Mouse (Mus musculus) C2C12 (cell line): ENCODE measurements around the gene BC107364. TPM values are rescaled to one million over a fixed set of nuclear protein-coding genes. Genes with fewer than 3 reads are reported as not detected.
A peak's percentile ranks its signal among the peaks of the same experiment; 100 is the strongest.
"Not testable (repeated sequence)": the region's sequence is repeated elsewhere in the genome, so short reads cannot be mapped to it uniquely, and the experiment has no call there.

ENCODE experiments used
- H3K27me3 ChIP-seq: one replicate; pipeline ENCODE4 v1.6.1; 2011; ENCODE audit not compliant: control insufficient read depth, insufficient read depth, insufficient read length
- H3K36me3 ChIP-seq: one replicate; pipeline ENCODE4 v1.6.1; 2011; ENCODE audit not compliant: control insufficient read depth, insufficient read depth
- H3K4me3 ChIP-seq: one replicate; pipeline ENCODE4 v1.5.1; 2011; ENCODE audit warnings: mild to moderate bottlenecking, control low read depth; ENCODE audit not compliant: poor library complexity, insufficient read depth, severe bottlenecking
- H3K79me2 ChIP-seq: one replicate; pipeline ENCODE4 v1.6.1; 2011; ENCODE audit not compliant: control insufficient read depth, insufficient read depth
- H3K79me3 ChIP-seq: one replicate; pipeline ENCODE4 v1.6.1; 2011; ENCODE audit warnings: low read depth, control low read depth
- H3ac ChIP-seq: one replicate; pipeline ENCODE3; 2011; ENCODE audit warnings: low read depth; ENCODE audit not compliant: control insufficient read depth, insufficient read length
- CEBPB ChIP-seq: IDR thresholded peaks from one replicate; pipeline ENCODE4 v1.6.1; 2011; ENCODE audit warnings: low read depth, mild to moderate bottlenecking, control low read depth, moderate library complexity
- CTCF ChIP-seq: IDR thresholded peaks from one replicate; pipeline ENCODE4 v1.5.1; 2011; ENCODE audit not compliant: control insufficient read depth, insufficient read depth, insufficient read length
- FOSL1 ChIP-seq: IDR thresholded peaks from one replicate; pipeline ENCODE4 v1.8.0; 2011; ENCODE audit warnings: mild to moderate bottlenecking, low read length; ENCODE audit not compliant: poor library complexity, insufficient read depth, severe bottlenecking
- MAX ChIP-seq: IDR thresholded peaks from one replicate; pipeline ENCODE4 v1.6.1; 2011; ENCODE audit warnings: mild to moderate bottlenecking, control low read depth
- MYOD1 ChIP-seq: IDR thresholded peaks from one replicate; pipeline ENCODE4 v1.6.1; 2011; ENCODE audit warnings: low read depth; ENCODE audit not compliant: control insufficient read depth, insufficient read length
- MYOG ChIP-seq: IDR thresholded peaks from one replicate; pipeline ENCODE4 v1.6.1; 2011; ENCODE audit not compliant: control insufficient read depth, insufficient read length; ENCODE audit errors: extremely low read depth
- USF1 ChIP-seq: IDR thresholded peaks from one replicate; pipeline ENCODE4 v1.6.1; 2011; ENCODE audit warnings: low read depth, mild to moderate bottlenecking, control low read depth, moderate library complexity
- long read RNA-seq, 2 experiments: library from polyadenylated mRNA; unstranded; transcript quantifications; one replicate each; pipeline ENCODE4 v2.0.0; 2019 to 2020
- polyA plus RNA-seq: library from polyadenylated mRNA; unstranded; fragments of >200 nt; fragmentation: generic; extraction: Trizol; gene quantifications from one replicate; pipeline ENCODE4 v1.2.1, GENCODE M21; 2012; ENCODE audit warnings: missing spikeins

BC107364 gene
- polyA plus RNA-seq, result not detected
- long read RNA-seq, experiment 1, result 0 reads
- long read RNA-seq, experiment 2, result 0 reads

DNA sequence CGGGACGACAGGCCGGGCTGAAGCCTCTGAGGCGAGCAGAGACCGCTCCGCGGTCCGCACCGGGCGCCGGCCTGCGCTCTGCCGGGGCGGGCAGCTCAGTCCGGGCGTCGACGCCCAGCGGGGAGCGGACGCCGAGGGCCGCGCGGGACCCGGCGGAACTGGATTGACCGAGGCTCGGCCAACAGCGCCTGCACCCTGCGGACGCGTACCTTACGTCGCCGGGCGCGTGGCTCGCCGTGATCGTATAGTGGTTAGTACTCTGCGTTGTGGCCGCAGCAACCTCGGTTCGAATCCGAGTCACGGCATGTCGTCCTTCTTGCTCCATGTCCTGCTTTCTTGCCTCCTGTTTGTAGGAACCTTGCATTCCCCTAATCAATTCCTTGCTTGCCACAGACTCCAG lies at the start of gene BC107364:
TSS of gene BC107364 (minus strand) at position 45 of the 400 bp plus-strand sequence.
- not testable (repeated sequence) for H3K4me3 ChIP-seq, H3K27me3 ChIP-seq, H3ac ChIP-seq, H3K79me2 ChIP-seq, H3K79me3 ChIP-seq, H3K36me3 ChIP-seq

DNA sequence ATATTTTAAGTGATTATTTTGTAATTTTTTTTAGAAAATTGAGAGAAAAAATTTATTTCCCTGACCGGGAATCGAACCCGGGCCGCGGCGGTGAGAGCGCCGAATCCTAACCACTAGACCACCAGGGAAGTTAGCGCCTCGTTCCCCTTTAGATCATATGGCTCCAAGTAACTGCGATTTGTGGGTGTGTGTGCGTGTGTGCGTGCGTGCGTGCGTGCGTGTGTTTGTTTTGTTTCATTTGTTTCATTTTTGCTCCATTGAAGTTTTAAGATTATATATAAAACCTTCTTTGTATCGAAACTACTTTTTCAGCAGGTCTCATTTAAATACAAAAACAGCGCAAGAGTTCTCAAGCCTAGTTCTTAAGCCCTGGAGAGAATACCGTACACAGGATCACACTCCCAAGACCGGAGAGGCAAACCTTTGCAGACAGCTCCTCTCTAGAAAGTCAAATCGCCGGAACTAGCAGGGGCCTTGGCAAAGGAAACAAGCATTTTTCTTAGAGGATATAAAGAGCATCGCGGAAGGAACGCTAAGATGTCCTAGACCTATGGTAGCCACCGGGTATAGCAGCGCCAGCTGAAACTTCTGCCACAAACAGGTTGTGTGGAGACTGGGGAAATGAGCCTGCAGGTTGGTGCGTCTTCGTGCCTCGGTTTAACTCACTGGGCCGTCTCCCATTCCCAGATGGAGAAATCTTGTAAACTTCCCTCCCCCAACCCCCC lies 49.4 kb upstream of the BC107364 start:
- Histone ChIP-seq H3K79me3 (no peaks in the 10 kb centered on the region), H3K4me3 (peak overlapping the region; percentile 51), H3K36me3 (no peaks in the 10 kb centered on the region), H3K27me3 (no peaks in the 10 kb centered on the region), H3ac (peak overlapping the region; percentile 54), H3K79me2 (no peaks in the 10 kb centered on the region)
- TF ChIP-seq USF1 (no peak), CTCF (no peak), MAX (no peak), FOSL1 (no peak), MYOD1 (no peak)

DNA sequence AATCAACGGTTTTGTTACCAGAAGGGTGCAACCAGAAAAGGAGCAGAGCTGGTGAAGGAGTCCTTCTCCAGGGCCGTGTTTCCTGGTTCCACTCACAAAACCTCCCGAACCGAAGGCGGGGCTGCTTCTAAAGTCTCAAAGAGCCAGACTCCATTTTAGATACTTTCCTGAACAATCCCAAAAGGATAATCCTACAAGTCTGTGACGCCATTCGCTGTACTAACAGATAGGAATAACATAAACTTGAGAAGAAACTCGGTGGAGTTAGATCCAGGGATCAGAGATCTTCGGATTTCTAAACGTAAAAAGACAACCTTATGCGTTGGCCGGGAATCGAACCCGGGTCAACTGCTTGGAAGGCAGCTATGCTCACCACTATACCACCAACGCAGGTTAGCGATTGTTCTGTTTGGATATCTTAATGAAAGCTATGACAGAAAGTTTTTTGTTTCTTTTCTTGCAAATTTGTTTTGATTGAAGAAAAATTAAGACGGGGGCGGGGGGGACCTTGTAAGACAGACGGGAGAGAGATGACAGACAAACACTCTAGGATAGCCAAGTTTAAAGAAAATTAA lies 48.7 kb upstream of the BC107364 start:
- no peaks in the 10 kb centered on the region for H3K79me2 ChIP-seq
- no peaks in the 10 kb centered on the region for H3K36me3 ChIP-seq
- H3K79me3 ChIP-seq, result no peaks in the 10 kb centered on the region
- H3K27me3 ChIP-seq, result no peaks in the 10 kb centered on the region
- H3K4me3 ChIP-seq, result peak overlapping the region; percentile 49
- H3ac ChIP-seq, result peak overlapping the region; percentile 46
- TF ChIP-seq FOSL1, result no peak
- no peak for TF ChIP-seq CEBPB
- TF ChIP-seq MAX, result no peak
- no peak for TF ChIP-seq MYOD1
- TF ChIP-seq CTCF, result no peak
- no peak for TF ChIP-seq MYOG
- TF ChIP-seq USF1, result no peak

DNA sequence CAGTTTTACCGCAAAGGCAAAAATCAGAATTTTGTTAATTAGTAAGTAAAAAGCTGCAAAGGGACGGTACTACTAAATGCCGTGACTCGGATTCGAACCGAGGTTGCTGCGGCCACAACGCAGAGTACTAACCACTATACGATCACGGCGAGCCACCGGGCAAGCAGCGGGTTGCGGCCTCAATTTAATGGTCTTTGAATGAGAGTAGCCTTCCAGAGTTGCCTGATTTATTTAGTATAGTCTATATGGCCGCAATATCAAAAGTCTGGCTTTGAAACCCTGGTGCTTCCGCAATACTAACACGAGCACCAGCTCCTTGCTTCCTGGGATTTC lies 48.1 kb upstream of the BC107364 start:
- no peaks in the 10 kb centered on the region for H3K79me3 ChIP-seq
- TF ChIP-seq CEBPB, result no peak
- TF ChIP-seq FOSL1, result no peak
- TF ChIP-seq MAX, result no peak
- no peak for TF ChIP-seq USF1
- no peak for TF ChIP-seq MYOG
- no peak for TF ChIP-seq CTCF
- no peak for TF ChIP-seq MYOD1
- H3K36me3 ChIP-seq, result no peaks in the 10 kb centered on the region
- H3K27me3 ChIP-seq, result no peaks in the 10 kb centered on the region
- H3K79me2 ChIP-seq, result no peaks in the 10 kb centered on the region
- no peak overlapping the region for H3ac ChIP-seq
- peak overlapping the region; percentile 50 for H3K4me3 ChIP-seq

DNA sequence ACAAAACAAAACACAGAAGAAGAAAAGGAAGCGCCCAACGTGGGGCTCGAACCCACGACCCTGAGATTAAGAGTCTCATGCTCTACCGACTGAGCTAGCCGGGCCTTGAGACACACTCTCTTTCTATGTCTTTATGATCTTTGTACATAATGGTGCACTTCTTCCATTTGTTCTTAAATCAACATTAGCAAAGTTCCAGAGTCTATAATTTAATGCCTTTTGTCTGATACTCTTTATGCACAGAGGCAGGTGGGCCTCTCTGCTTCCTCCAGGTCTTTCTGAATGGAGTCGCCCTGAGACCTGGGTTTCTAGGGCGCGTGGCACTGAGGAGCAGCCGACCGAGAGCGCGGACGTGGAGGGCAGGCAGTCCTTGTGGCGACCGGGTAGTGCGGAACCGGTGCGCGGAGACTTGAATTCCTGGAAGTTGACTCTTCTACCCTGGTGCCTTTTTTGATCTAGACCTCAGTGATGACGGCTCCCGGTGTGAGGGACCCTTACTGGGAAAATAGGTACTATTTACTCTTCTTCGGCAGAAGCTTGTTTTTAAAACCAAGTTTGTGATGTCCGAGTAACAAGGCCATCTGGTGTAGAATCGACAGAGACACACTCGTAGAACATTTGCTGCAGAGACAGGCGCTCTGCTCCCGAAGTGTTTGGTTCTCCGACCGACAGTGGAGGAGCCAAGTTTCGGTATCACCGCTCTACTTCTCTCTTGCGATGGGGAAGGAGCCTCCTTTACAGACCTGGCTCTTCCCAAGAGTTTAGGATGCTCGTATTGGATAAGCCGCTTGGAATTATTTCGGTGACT lies 47.6 kb upstream of the BC107364 start:
- Histone ChIP-seq H3K36me3 (no peaks in the 10 kb centered on the region), H3K4me3 (peak overlapping the region; percentile 50), H3K79me3 (no peaks in the 10 kb centered on the region), H3ac (peak overlapping the region; percentile 52), H3K27me3 (no peaks in the 10 kb centered on the region), H3K79me2 (no peaks in the 10 kb centered on the region)
- peak; percentile 8 for TF ChIP-seq CEBPB
- TF ChIP-seq MAX, result no peak

DNA sequence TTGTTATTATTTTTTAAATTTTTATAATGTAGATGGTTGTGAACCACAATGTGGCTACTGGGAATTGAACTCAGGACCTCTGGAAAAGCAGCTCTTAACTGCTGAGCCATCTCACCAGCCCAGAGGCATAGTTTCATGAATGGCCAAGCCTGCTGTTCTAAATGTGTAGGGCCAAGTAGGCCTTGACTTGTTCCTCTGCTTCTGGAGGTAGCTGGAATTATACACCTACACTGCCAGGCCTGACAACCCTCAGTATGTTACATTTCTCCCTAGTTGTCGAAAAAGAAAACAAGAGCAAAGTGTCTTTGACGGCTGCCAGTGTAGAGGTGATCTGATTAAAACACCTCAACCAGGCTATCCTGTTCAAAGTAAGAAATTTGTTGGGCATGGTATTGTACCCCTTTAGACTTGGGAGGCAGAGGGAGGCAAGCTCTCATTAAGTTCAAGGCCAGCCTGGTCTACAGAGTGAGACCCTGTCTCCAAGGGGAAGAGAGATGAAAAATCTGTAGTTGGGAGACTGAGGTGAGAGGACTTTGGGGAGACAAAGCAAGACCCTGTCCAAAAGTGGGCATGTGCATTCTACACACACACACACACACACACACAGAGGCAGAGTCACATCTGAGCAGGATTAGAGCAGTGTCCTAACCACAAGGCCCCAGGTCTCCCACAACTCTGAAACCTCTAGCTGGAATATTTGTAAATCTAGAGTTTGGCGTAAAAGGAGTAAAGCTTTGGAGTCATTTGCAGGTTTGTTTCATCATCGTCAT lies 46.6 kb upstream of the BC107364 start:
- Histone ChIP-seq H3K36me3 (no peaks in the 10 kb centered on the region), H3K79me3 (no peaks in the 10 kb centered on the region), H3K4me3 (no peak overlapping the region), H3ac (no peak overlapping the region), H3K27me3 (no peaks in the 10 kb centered on the region), H3K79me2 (no peaks in the 10 kb centered on the region)
- TF ChIP-seq MAX, result no peak
- TF ChIP-seq MYOD1, result no peak
- TF ChIP-seq USF1, result no peak
- TF ChIP-seq MYOG, result no peak
- TF ChIP-seq FOSL1, result no peak
- no peak for TF ChIP-seq CEBPB
- no peak for TF ChIP-seq CTCF
